Mouse (Mus musculus) kidney, adult 2 months (tissue): ENCODE measurements around the gene Coro7.

ENCODE experiments used
- CTCF ChIP-seq: fragments of 200-500 bp; conservative IDR thresholded peaks from 2 replicates; pipeline ENCODE4 v1.5.1; 2011; ENCODE audit warnings: low read depth, mild to moderate bottlenecking, control low read depth, low read length, moderate library complexity, mixed read lengths; ENCODE audit not compliant: insufficient read depth, insufficient read length
- POLR2A ChIP-seq: fragments of 200-500 bp; IDR thresholded peaks from one replicate; pipeline ENCODE4 v1.6.1; 2011; ENCODE audit warnings: low read depth, low read length, control low read depth

DNA sequence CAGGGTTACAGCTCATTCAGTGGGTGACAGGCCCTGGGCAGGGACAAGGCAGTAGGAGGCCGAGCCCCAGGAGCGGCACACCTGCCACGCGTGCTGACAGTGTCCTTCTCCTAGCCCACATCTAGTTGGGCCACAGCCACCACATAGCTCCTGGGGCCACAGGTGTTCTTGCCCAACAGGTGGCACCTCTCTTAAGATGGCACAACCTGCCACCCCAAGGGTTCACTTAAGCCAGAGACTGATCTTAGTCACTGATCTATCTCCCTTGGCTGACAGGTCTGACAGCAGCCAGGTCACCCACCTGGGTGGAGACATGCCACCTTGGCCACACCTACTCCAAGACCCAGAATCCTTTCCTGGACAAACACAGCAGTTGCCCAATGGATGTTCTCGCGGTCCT, 36.6 kb downstream of the Coro7 start:
- TF ChIP-seq CTCF (no peak), POLR2A (no peak)
